Mouse (Mus musculus): ENCODE measurements around the gene Gm6408.
"Not testable (repeated sequence)": the region's sequence is repeated elsewhere in the genome, so short reads cannot be mapped to it uniquely, and the experiment has no call there.

Gene Gm6408

DNA sequence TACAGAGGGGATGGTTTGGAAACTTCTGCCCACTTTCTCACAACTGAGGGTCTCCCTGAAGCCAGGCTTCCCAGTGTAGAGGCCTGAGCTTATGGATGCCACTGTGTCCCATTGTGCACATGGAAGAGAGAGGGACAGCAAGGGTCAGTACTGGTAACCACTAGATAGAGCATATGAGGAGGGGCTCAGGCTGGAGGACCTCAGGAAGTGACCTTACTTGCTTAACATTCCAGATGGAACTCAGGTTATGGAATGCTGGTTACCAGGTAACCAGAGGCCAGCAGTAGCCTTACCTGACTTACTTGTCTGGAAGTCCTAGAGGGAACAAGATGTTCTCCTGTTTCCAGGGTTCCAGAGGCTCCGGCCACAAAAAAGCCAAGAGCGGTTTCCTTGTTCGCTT is at the start of gene Gm6408:
Gene Gm6408 (plus strand): TSS at position 301 of the 400 bp plus-strand sequence.
- not testable (repeated sequence) for DNase-seq (ENCODE audit: low spot score)

GRCm38 (mm10) chr5:146432476-146432875 is 49.3 kb upstream of the Gm6408 start:
- DNase-seq (ENCODE audit: low spot score), result no peak

- DNase-seq (ENCODE audit: low spot score), result no peak
Measured at GRCm38 (mm10) chr5:146435316-146435715, 46.4 kb upstream of the Gm6408 start.

DNA sequence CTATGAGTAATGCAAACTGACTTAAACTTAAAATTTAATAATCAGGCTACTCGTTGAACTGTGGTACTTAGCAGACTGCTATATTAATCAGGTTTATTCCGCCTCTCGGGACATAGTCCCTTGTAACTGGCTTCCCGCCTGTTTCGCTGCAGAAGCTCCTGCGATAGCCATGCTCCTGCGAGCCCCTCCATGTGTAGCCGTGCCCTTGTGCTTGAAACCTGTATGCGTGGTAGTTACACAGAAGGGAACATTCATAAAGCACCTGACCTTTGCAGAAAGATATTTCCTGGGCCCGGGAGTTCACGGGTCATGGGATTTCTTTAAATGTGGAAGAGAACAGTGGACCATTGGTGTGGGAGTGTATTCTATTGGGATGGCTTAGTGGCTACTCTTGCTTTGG is 45.0 kb upstream of the Gm6408 start:
- no peak for DNase-seq (ENCODE audit: low spot score)

- no peak for DNase-seq (ENCODE audit: low spot score)
Measured at GRCm38 (mm10) chr5:146439152-146439781, 42.5 kb upstream of the Gm6408 start.

DNA sequence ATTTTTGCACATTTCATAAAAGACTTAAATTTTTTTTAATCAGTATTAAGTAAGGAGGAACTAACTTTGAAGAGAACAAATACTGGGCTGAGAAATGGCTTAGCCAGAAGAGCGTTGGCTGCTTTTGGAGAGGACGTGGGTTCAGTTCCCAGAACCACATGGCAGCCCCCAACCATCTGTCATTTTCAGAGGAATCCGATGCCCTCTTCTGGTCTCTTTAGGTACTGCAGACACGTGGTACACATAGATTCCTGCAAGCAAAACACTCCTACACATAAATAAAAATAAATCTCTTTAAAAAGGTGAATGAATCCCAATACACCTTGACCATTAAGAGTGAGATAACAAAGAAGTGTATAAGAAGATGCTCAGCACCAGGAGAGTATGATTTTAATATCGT is 41.5 kb upstream of the Gm6408 start:
- DNase-seq (ENCODE audit: low spot score), result no peak

DNA sequence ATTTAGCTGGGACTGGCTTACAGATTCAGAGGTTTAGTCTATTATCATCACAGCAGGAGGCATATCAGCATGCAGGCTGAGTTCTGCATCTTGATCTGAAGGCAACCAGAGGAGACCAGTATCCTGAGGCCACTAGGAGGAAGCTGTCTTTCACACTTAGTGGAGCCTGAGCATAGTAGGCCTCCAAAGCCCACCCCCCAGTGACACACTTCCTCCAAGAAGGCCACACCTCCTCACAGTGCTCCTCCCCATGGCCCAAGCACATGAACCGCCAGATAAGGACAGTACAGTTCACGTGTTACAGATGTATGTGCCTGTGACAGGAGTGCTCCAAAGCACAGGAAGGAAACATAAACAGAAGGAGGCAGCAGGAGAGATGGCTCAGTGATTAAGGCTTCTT is 39.0 kb upstream of the Gm6408 start:
- no peak for DNase-seq (ENCODE audit: low spot score)

DNA sequence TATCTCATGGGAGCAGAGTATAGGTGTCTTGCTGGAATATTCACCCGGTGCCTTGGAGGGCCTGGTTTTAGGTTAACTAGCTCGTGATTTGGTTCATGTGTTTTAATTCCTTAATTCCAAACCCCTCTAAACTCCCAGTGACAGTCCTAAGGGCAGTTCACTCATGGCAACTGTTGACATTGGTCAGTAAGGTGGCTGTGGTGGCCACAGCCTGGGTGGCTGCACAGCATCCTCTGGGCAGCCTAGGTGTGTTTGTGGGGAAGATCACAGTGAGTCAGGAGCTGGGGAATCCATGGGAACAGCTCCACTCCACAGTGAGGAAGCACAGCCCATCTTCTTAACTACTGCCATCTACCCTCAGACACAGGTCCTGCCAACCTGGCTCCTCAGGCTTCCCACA is 35.1 kb upstream of the Gm6408 start:
- DNase-seq (ENCODE audit: low spot score), result no peak

GRCm38 (mm10) chr5:146451592-146452254 is 30.0 kb upstream of the Gm6408 start:
- DNase-seq (ENCODE audit: low spot score), result no peak

DNA sequence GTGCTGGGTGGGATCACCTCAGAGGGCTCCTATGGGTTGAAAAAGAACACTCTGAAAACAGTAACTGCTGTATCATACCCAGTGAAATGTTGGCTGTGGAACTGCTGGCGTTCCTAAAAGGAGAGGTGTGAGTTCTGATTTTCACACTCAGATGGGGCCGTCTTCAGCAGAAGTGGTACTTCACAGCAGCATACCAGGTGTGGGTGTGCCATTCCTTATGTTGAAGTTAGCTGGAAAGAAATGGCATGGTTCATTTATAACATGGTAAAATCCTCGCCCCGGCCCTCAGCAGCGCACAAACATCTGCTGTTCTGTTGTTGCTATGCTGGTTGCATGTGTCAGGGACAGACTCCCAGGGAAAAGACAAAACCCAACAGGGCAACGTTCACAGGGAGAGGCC is 28.2 kb upstream of the Gm6408 start:
- DNase-seq (ENCODE audit: low spot score), result no peak

- no peak for DNase-seq (ENCODE audit: low spot score)
Measured at GRCm38 (mm10) chr5:146461612-146462011, 20.2 kb upstream of the Gm6408 start.

DNA sequence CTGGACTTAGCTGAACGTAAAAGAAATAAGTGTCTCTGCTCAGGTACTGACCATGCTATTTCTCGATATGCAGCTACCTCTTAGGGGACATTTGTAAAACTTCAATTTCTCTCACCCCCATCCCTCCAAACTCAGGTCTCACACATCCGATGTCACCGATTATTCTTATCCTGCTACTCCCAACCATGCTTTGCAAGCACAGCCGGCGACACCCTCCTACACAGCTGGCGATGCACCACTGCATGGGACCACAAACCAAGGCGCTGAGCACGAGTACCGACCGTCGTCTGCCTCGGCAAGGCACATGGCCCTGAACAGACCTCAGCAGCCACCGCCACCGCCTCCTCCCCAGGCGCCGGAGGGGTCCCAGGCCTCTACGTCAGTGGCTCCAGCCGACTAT is 15.1 kb upstream of the Gm6408 start:
- DNase-seq (ENCODE audit: low spot score), result no peak

GRCm38 (mm10) chr5:146468311-146468710 is 13.5 kb upstream of the Gm6408 start:
- DNase-seq (ENCODE audit: low spot score), result no peak

DNA sequence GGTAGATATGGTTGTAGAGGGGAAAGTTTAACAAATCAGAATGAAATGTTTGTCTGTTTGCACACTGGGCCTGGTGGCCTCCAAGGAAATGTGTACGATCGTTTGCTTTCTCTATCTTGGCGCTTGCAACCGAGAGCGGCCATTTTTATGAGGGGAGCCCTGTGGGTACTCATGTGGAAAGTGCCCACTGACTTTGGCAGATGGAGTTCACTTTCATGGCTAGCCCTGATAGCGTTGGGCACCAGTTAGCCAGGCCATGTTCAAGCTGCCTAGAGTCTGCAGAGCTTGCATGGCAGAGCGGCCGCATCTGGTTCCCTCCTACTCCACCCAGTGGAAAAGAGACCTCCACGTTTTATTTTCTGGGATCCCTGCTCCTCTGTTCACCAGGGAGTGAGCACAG is 10.9 kb upstream of the Gm6408 start:
- no peak for DNase-seq (ENCODE audit: low spot score)

- no peak for DNase-seq (ENCODE audit: low spot score)
Measured at GRCm38 (mm10) chr5:146471311-146471710, 10.5 kb upstream of the Gm6408 start.

- DNase-seq (ENCODE audit: low spot score), result no peak
Measured at GRCm38 (mm10) chr5:146471821-146472220, 9.9 kb upstream of the Gm6408 start.

- not testable (repeated sequence) for DNase-seq (ENCODE audit: low spot score)
Measured at GRCm38 (mm10) chr5:146479564-146479963, 2.2 kb upstream of the Gm6408 start.

DNA sequence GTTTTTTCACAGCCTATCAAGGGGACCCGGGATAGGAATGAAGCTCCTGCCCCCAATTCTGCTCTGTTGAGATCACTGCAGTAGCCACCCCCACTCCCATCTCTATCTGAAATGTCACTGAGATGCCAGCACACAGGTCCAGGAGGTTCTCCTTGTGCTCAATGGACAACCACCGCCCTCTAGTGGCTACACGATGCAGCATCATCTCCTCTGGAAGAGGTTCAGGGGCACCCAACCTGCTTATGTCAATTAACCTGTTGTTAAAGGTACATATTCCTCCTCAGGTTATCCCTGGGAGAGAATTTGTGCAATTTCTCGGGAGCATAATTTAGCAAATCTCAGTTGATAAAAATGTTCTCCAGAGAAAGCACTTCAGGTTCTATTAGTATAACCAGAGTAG is 7.2 kb downstream of the Gm6408 start:
- DNase-seq (ENCODE audit: low spot score), result not testable (repeated sequence)

DNA sequence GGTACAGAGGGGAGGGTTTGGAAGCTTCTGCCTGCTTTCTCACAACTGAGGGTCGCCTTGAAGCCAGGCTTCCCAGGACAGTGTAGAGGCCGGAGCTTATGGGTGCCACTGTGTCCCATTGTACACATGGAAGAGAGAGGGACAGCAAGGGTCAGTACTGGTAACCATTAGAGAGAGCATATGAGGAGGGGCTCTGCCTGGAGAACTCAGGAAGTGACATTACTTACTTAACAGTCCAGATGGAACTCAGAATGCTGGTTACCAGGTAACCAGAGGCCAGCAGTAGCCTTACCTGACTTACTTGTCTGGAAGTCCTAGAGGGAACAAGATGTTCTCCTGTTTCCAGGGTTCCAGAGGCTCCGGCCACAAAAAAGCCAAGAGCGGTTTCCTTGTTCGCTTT is 9.3 kb downstream of the Gm6408 start, which contains the start of gene Gm6370:
Gene Gm6370 (plus strand): TSS at position 301 of the 400 bp plus-strand sequence.
- not testable (repeated sequence) for DNase-seq (ENCODE audit: low spot score)

GRCm38 (mm10) chr5:146502099-146502498 is 20.3 kb downstream of the Gm6408 start, which contains the start of gene 4930449I24Rik:
4930449I24Rik (plus strand) TSS chr5:146502399.
- DNase-seq (ENCODE audit: low spot score), result not testable (repeated sequence)

DNA sequence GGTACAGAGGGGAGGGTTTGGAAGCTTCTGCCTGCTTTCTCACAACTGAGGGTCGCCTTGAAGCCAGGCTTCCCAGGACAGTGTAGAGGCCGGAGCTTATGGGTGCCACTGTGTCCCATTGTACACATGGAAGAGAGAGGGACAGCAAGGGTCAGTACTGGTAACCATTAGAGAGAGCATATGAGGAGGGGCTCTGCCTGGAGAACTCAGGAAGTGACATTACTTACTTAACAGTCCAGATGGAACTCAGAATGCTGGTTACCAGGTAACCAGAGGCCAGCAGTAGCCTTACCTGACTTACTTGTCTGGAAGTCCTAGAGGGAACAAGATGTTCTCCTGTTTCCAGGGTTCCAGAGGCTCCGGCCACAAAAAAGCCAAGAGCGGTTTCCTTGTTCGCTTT is 32.1 kb downstream of the Gm6408 start, which contains the start of gene Gm3402:
Gene Gm3402 (plus strand): TSS at position 301 of the 400 bp plus-strand sequence.
- DNase-seq (ENCODE audit: low spot score), result not testable (repeated sequence)

GRCm38 (mm10) chr5:146525501-146525900 is 43.7 kb downstream of the Gm6408 start, which contains the start of gene Gm3404:
Gm3404 (plus strand) TSS chr5:146525801.
- DNase-seq (ENCODE audit: low spot score), result not testable (repeated sequence)

Measured in T-cell, adult 2 months (primary cell).